Mouse (Mus musculus) cerebellum, adult 9-11 months (tissue): ENCODE measurements at regions not wholly inside any gene's neighbourhood (a gene's known extent, or its start where the extent isn't known, plus 50 kb on each side); places are given as distances from the start of the nearest gene placed in this dataset.

Source experiments
- DNase-seq: peaks from one replicate; pipeline ENCODE4 v3.0.0; 2022

GRCm38 (mm10) chr4:69116353-69116752 is 162.2 kb upstream of the Brinp1 start:
- DNase-seq, result peak; percentile 91

GRCm38 (mm10) chr4:69105188-69105587 is 151.0 kb upstream of the Brinp1 start:
- DNase-seq, result no peak

- no peak for DNase-seq
Observed at GRCm38 (mm10) chr4:69095748-69096408, 141.7 kb upstream of the Brinp1 start.

- no peak for DNase-seq
Observed at GRCm38 (mm10) chr4:69078085-69078484, 123.9 kb upstream of the Brinp1 start.

- DNase-seq, result no peak
Observed at GRCm38 (mm10) chr4:69077316-69077715, 123.1 kb upstream of the Brinp1 start.

- DNase-seq, result no peak
Observed at GRCm38 (mm10) chr4:69039645-69040342, 85.6 kb upstream of the Brinp1 start.

GRCm38 (mm10) chr4:69034166-69034565 is 80.0 kb upstream of the Brinp1 start:
- DNase-seq, result no peak

- no peak for DNase-seq
Observed at GRCm38 (mm10) chr4:69020159-69020727, 66.0 kb upstream of the Brinp1 start.

GRCm38 (mm10) chr4:69015396-69015795 is 61.2 kb upstream of the Brinp1 start:
- DNase-seq, result no peak
